Mouse (Mus musculus) gastrocnemius, postnatal 14 days (tissue): ENCODE results near the gene Slco3a1. TPM values are rescaled to one million over a fixed set of nuclear protein-coding genes. Genes with fewer than 3 reads are reported as not detected.
A peak's percentile ranks its signal among the peaks of the same experiment; 100 is the strongest.

Experiments
- DNase-seq: peaks from one replicate; pipeline ENCODE4 v3.0.0; 2021; ENCODE audit warnings: mixed read lengths
- intact Hi-C: fragments of 180-260 bp; cut with DNase I; formaldehyde crosslinking; loops from one replicate; pipeline ENCODE4 v1.15.1; 2025; ENCODE audit warnings: low total_unique reads
- microRNA-seq, 2 experiments: library from miRNA; unstranded; fragments of <30 nt; microRNA quantifications; one replicate each; pipeline ENCODE4 v1.2.0; 2021
- total RNA-seq, 2 experiments: library from RNA; stranded (reverse); gene quantifications; 2 replicates each; pipeline ENCODE4 v1.2.3; 2021

Slco3a1 gene
- total RNA-seq, 2 experiments from 2014 or later = 19.7 to 20.8 TPM

- intact Hi-C loops = no loop called here
- no peak for DNase-seq
Measured at GRCm38 (mm10) chr7:74269283-74270088, 285.1 kb downstream of the Slco3a1 start.

GRCm38 (mm10) chr7:74266511-74267168 lies 287.9 kb downstream of the Slco3a1 start:
- intact Hi-C loops = no loop called here
- no peak for DNase-seq

GRCm38 (mm10) chr7:74256291-74256690 lies 298.3 kb downstream of the Slco3a1 start:
- no peak for DNase-seq
- intact Hi-C loops = no loop called here

GRCm38 (mm10) chr7:74252066-74252465 lies 302.5 kb downstream of the Slco3a1 start:
- peak; percentile 34 for DNase-seq
- intact Hi-C loops = no loop called here

- intact Hi-C loops = no loop called here
- no peak for DNase-seq
Measured at GRCm38 (mm10) chr7:74241236-74241635, 313.3 kb downstream of the Slco3a1 start.

GRCm38 (mm10) chr7:74240459-74241172 lies 314.0 kb downstream of the Slco3a1 start:
- intact Hi-C loops = no loop called here

More at GRCm38 (mm10) chr7:74240459-74241172, 314.0 kb downstream of the Slco3a1 start:
- no peak for DNase-seq

Small RNAs within 50 kb of the gene (microRNA-seq; reads per million reads assigned to microRNA genes)
- gene Gm27459 = 0 reads per million in 2 experiments
